Mouse (Mus musculus) liver, embryonic 11.5 days (tissue): ENCODE data around the gene Ccdc151. TPM values are rescaled to one million over a fixed set of nuclear protein-coding genes. Genes with fewer than 3 reads are reported as not detected.
A peak's percentile ranks its signal among the peaks of the same experiment; 100 is the strongest.

Experiments
- ATAC-seq: fragments of 200-750 bp; cut with Nextera tagmentation; replicated peaks from 2 replicates; pipeline ENCODE4 v1.8.0; 2017; ENCODE audit warnings: moderate number of reproducible peaks, mild to moderate bottlenecking, moderate TSS enrichment, moderate library complexity; ENCODE audit not compliant: low FRiP score
- DNase-seq: peaks from one replicate; pipeline ENCODE4 v3.0.0-alpha.2; 2017; ENCODE audit warnings: low spot score
- H3K27ac ChIP-seq: fragments of 300-500 bp; sonication (generic); 2 replicates; pipeline ENCODE4 v1.5.1; 2014; ENCODE audit warnings: mild to moderate bottlenecking, low read depth, low read length, control low read depth
- H3K27me3 ChIP-seq: fragments of 300-500 bp; sonication (generic); replicated peaks from 2 replicates; pipeline ENCODE4 v1.6.1; 2014; ENCODE audit warnings: low read length, mixed read lengths; ENCODE audit not compliant: control insufficient read depth, insufficient read depth
- H3K36me3 ChIP-seq: fragments of 300-500 bp; sonication (generic); 2 replicates; pipeline ENCODE4 v1.6.1; 2014; ENCODE audit warnings: mild to moderate bottlenecking, low read length, moderate library complexity, mixed read lengths; ENCODE audit not compliant: control insufficient read depth, insufficient read depth
- H3K4me1 ChIP-seq: fragments of 300-500 bp; sonication (generic); replicated peaks from 2 replicates; pipeline ENCODE4 v1.6.1; 2014; ENCODE audit warnings: low read length, mixed read lengths; ENCODE audit not compliant: control insufficient read depth, insufficient read depth
- H3K4me2 ChIP-seq: fragments of 300-500 bp; sonication (generic); 2 replicates; pipeline ENCODE4 v1.6.1; 2014; ENCODE audit warnings: mild to moderate bottlenecking, control low read depth, moderate library complexity
- H3K4me3 ChIP-seq: fragments of 300-500 bp; sonication (generic); 2 replicates; pipeline ENCODE4 v1.5.1; 2014; ENCODE audit warnings: low read depth, low read length, control low read depth
- H3K9ac ChIP-seq: fragments of 300-500 bp; sonication (generic); 2 replicates; pipeline ENCODE4 v1.6.1; 2014; ENCODE audit warnings: low read depth, low read length, control low read depth
- H3K9me3 ChIP-seq: fragments of 300-500 bp; sonication (generic); 2 replicates; pipeline ENCODE4 v1.6.1; 2016; ENCODE audit warnings: low read length, inconsistent platforms, mixed read lengths; ENCODE audit not compliant: control insufficient read depth
- WGBS: fragments of 180-500 bp; shearing (Covaris S2); extraction: QIAGEN DNeasy Blood & Tissue Kit; methylation state at CpG from one replicate; pipeline ENCODE4 v1.1.7; 2014; 5-methylcytosine and 5-hydroxymethylcytosine counted together
- polyA plus RNA-seq: library from polyadenylated mRNA; unstranded; fragments of >200 nt; fragmentation: Nextera tagmentation; extraction: Ambion mirVana; gene quantifications from 2 replicates; pipeline ENCODE4 v1.2.1, GENCODE M21; 2014

Ccdc151 gene
- polyA plus RNA-seq, 1 experiment from 2014 or later = 0.23 TPM

- H3K4me2 ChIP-seq = peak overlapping the region; percentile 43
- DNase-seq (no peak), ATAC-seq (no peak)
- WGBS = 17% methylated on average over 23 of the region's 23 CpGs
- peaks cover 20% of the 10 kb centered on the region for H3K27me3 ChIP-seq
- H3K4me3 ChIP-seq = no peak overlapping the region
- peaks cover 13% of the 10 kb centered on the region for H3K4me1 ChIP-seq
- H3K9ac ChIP-seq = no peak overlapping the region
- no peaks in the 10 kb centered on the region for H3K9me3 ChIP-seq
- no peak overlapping the region for H3K27ac ChIP-seq
- no peaks in the 10 kb centered on the region for H3K36me3 ChIP-seq
Measured at GRCm38 (mm10) chr9:21944267-21944666, 58.2 kb downstream of the Ccdc151 start.

- Histone ChIP-seq H3K27me3 (peaks cover 19% of the 10 kb centered on the region), H3K4me3 (no peak overlapping the region), H3K4me1 (peaks cover 13% of the 10 kb centered on the region), H3K9ac (no peak overlapping the region), H3K36me3 (no peaks in the 10 kb centered on the region), H3K4me2 (no peak overlapping the region), H3K27ac (no peak overlapping the region), H3K9me3 (no peaks in the 10 kb centered on the region)
- ATAC-seq = no peak
- 38% methylated on average over 12 of the region's 12 CpGs for WGBS
- no peak for DNase-seq
Measured at GRCm38 (mm10) chr9:21943638-21944037, 58.8 kb downstream of the Ccdc151 start.

- no peaks in the 10 kb centered on the region for H3K9me3 ChIP-seq
- DNase-seq = no peak
- no peak overlapping the region for H3K9ac ChIP-seq
- no peaks in the 10 kb centered on the region for H3K36me3 ChIP-seq
- H3K4me1 ChIP-seq = peaks cover 13% of the 10 kb centered on the region
- no peak overlapping the region for H3K4me3 ChIP-seq
- H3K27ac ChIP-seq = no peak overlapping the region
- 66% methylated on average over 12 of the region's 12 CpGs for WGBS
- no peak overlapping the region for H3K4me2 ChIP-seq
- no peak for ATAC-seq
- H3K27me3 ChIP-seq = peaks cover 16% of the 10 kb centered on the region
Measured at GRCm38 (mm10) chr9:21943046-21943445, 59.4 kb downstream of the Ccdc151 start.

Other genes starting within 250 kb of the Ccdc151 start
- 151 and 170 TPM in 2 replicates for gene Spc24, start 242.3 kb downstream of the Ccdc151 start, polyA plus RNA-seq
- 4.7 and 6.7 TPM in 2 replicates for gene Kank2, start 203.9 kb downstream of the Ccdc151 start, polyA plus RNA-seq
- 16.1 and 17.4 TPM in 2 replicates for gene Angptl8, start 167.1 kb downstream of the Ccdc151 start, polyA plus RNA-seq
- 14.9 and 21.6 TPM in 2 replicates for gene Dock6, start 150.0 kb downstream of the Ccdc151 start, polyA plus RNA-seq
- 5.7 and 7.3 TPM in 2 replicates for gene Rab3d, start 84.4 kb downstream of the Ccdc151 start, polyA plus RNA-seq
- gene Ccdc159, start 75.2 kb downstream of the Ccdc151 start, polyA plus RNA-seq = 2.2 and 2.9 TPM in 2 replicates
- gene Tmem205, start 75.1 kb downstream of the Ccdc151 start, polyA plus RNA-seq = 45.0 and 51.0 TPM in 2 replicates
- gene Plppr2, start 65.6 kb downstream of the Ccdc151 start, polyA plus RNA-seq = 6.1 and 7.2 TPM in 2 replicates
- 9.8 and 11.9 TPM in 2 replicates for gene Swsap1, start 46.9 kb downstream of the Ccdc151 start, polyA plus RNA-seq
- 131 TPM in 2 replicates for gene Epor, start 39.1 kb downstream of the Ccdc151 start, polyA plus RNA-seq
- 0.34 and 0.55 TPM in 2 replicates for gene Rgl3, start 13.2 kb downstream of the Ccdc151 start, polyA plus RNA-seq
- 89.4 and 89.5 TPM in 2 replicates for gene Prkcsh, start 172 bp upstream of the Ccdc151 start, polyA plus RNA-seq
- gene Elavl3, start 49.4 kb upstream of the Ccdc151 start, polyA plus RNA-seq = 0.19 and 0.25 TPM in 2 replicates
- not detected in 2 replicates for gene Gm49318, start 68.6 kb upstream of the Ccdc151 start, polyA plus RNA-seq
- gene Zfp653, start 68.7 kb upstream of the Ccdc151 start, polyA plus RNA-seq = 5.5 and 7.5 TPM in 2 replicates
- 55.1 and 59.2 TPM in 2 replicates for gene Ecsit, start 82.8 kb upstream of the Ccdc151 start, polyA plus RNA-seq
- gene Cnn1, start 96.6 kb upstream of the Ccdc151 start, polyA plus RNA-seq = 3.6 and 6.2 TPM in 2 replicates
- gene Elof1, start 114.5 kb upstream of the Ccdc151 start, polyA plus RNA-seq = 159 and 169 TPM in 2 replicates
- gene Acp5, start 133.1 kb upstream of the Ccdc151 start, polyA plus RNA-seq = 156 and 162 TPM in 2 replicates
- 66.6 and 67.9 TPM in 2 replicates for gene Pigyl, start 154.2 kb upstream of the Ccdc151 start, polyA plus RNA-seq
- gene Zfp872, start 185.5 kb upstream of the Ccdc151 start, polyA plus RNA-seq = 0.13 and 0.15 TPM in 2 replicates
- 16.9 and 19.7 TPM in 2 replicates for gene Zfp809, start 223.1 kb upstream of the Ccdc151 start, polyA plus RNA-seq